Mouse (Mus musculus) urinary bladder, postnatal 4 days (tissue): ENCODE measurements around the gene Syn3.
A peak's percentile ranks its signal among the peaks of the same experiment; 100 is the strongest.
"Not testable (repeated sequence)": the region's sequence is repeated elsewhere in the genome, so short reads cannot be mapped to it uniquely, and the experiment has no call there.

Source experiments
- DNase-seq, 2 experiments: peaks; one replicate each; pipeline ENCODE4 v3.0.0; 2021 to 2022; ENCODE audit warnings: low spot score in 2 of 2

The Syn3 gene

DNA sequence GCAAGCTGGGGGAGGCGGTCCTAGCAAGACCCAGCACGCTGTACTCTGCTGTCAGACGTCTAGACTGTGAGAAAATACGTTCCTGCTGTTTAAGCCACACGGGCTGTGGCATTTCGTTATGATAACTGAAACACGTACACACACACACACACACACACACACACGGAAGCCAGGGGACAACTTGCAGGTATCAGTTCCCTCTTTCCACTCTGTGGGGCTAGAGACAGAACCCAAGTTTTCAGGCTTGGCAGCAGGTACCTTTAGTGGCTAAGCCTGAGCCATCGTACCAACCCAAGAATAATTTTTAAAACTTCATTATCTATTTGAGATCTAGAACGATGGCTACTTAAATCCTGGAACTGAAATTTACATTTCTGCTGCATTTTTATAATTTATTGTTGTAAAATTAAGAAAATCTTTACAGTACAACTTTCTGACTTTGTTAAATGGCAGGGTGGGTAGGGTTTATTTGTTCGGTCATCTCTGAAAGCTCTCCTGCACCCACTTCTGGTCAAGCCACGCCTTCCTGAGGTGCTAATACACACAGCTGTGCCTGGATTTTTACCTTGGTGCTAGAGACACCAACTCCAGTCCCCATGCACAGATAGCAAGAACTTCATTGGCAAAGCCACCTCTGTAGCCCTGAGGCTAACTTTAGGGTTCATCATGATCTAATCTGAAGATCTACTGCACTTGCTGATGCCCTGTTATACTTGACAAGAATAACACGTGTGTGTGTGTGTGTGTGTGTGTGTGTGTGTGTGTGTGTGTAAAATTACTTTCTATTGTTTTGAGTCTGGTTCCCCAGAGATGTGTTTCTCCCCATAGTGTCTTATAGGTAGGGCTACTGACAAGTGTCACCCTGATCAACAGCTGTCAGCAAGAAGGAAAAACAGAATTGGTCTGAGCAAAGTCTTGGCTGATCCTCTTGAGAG is 29.8 kb downstream of the Syn3 start:
- DNase-seq: no peak

DNA sequence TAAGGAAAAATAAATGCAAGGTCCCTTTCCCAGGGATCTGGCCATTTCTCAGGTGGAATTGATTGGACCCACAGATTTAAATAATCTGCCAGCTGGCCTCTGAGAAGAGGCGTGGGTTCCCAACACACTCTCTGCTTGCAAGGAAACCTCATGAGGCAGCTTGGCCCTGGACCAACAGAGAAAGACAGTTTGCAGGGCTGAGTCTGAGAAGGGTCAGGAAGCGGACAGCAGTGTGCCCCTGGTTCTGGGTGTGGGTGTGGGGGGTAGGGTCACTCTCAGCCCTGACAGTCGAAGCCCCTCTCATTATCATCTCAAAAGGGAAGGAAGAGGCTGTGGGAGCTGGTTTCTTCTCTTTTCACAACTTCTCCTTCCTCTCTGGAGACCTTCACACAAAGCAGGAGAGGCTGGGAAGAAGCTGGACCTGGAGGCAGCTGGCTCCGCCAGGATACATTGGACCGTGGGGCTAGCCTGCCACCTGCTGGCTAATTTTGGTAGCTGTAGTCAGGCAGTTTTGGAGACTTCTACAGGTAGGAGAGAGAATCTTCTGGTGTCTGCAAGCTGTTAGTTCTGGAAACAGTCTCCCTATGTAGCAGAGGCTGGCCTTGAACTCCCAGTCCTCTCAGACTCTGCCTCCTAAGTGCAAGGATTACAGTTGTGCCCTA is 35.0 kb downstream of the Syn3 start:
- peak; percentile 69 to 86 for DNase-seq

DNA sequence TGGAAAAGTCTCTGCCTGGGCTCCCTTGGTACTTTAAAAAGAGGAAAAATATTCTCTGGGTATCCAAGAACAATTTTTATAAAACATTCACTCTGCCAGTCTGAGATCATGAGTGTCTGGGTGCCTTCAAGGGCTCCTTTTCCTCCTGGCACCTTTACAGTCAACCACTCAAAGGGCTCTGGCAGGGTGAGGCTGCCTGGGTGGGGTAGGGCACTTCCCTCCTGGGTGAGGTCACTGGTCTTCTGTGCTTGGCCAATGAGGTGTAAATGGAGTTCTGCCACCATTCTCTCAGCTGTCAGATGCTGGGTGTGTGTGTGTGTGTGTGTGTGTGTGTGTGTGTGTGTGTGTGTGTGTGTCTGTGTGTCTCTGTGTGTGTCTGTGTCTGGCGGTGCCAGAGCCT is 39.1 kb downstream of the Syn3 start:
- DNase-seq: no peak

DNA sequence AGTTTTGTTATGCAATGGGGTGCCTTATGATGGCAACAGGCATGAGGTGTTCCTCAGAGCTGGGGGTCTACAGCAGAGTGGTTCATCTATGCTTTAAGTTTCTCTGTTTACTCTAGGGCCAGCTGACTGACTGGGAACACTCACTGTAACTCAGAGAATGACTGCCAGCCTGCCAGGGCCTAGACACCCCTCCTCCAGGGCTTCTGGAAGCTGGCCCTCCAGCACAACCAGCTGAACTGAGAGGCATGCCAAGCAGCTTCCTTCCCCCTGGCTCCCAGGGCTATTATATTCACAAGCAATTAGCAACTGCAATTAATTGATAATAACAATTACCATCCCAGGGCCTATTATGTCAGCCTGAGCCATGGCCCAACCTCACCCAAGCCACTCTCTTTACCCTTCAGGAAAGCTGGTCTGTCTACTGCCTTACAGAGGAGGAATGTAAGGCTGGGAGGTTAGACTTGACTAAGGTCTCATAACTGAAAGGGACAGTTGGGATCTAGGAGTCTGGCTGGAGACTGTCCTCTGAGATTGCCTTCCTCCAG is 41.0 kb downstream of the Syn3 start:
- DNase-seq: no peak

- DNase-seq: no peak
Measured at GRCm38 (mm10) chr10:86457195-86457594, 41.5 kb downstream of the Syn3 start.

DNA sequence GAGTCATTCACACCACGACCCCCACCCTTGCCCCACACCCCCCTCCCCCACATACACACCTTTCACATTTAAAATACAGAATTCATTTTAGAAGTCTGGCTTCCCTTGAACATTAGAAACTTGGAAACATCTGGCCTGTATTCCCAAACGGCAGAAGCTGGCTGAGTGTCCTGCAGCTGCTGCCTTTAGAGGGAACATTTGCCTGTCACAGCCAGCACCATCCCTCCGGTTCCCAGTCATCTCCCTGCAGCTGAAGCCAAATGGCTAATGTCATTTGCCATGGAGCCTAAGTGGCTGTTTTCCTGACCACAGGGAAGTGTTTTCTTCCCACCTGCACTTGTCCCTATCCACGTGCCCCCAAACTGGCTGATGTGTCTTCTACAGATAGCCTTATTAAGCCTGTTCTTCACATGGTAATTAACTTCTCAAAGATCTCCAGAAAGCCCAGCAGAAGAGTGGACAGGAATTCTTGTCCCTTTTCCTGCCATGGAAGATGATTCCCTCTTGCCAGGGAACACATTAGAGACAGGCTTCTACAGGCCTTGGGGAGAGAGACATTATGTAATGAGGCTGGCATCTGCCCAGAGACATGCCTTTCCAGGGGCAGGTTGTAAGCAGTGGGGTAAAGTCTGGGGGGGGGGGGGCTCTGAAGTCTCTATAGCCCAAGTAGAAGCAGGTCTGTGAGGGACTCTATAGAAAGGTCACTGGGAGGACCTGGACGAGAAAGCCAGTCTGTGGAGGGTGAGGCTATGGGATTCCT is 43.2 kb downstream of the Syn3 start:
- DNase-seq: no peak

DNA sequence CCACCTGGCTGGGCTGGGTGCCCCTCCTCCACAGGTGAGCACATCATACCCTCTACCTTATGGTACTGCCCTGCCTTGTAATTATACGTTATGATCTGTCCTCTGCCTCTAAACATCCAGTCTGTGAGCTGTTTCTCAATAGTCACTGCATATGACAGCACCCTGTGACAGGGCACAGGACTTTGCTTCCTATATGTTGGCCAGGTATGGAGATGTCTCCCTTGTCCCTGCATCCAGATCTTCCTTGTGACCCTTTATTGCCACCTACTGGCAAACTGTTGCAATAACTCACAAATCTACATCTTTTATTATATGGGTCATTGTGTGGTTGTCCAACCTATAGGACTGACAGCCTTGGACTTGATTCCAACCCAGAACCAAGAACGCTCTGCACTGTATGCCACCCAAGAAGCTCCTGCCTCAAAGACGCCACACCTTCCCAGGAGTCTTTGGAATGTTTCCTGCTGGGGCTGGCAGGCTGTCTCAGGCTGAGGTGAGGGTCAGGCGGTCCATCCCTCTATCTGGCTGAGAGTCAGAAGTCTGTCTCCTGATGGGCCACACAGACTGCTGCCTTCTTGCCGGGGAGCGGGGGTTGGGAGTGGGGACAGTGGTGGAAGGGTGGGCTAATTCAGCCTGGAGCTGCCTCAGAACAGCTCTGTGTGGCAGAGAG is 46.2 kb downstream of the Syn3 start:
- no peak for DNase-seq

DNA sequence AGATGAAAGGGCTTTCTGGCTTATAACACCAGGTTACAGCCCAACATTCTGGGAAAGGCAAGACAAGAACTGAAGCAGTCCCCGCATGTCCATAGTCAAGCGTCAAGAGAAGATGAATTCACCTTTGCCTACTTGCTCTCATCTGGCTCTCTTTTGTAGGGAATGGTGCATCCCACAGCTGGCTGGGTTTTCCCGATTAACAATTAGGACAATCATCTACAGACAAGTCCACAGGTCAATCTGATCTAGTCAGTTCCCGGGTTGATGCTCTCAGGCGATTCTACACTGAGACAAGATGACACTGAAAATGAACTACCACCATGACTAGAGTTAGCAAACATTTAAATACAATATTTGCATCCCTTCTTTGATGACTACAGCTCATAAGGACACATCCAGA is 47.4 kb downstream of the Syn3 start:
- no peak for DNase-seq

DNA sequence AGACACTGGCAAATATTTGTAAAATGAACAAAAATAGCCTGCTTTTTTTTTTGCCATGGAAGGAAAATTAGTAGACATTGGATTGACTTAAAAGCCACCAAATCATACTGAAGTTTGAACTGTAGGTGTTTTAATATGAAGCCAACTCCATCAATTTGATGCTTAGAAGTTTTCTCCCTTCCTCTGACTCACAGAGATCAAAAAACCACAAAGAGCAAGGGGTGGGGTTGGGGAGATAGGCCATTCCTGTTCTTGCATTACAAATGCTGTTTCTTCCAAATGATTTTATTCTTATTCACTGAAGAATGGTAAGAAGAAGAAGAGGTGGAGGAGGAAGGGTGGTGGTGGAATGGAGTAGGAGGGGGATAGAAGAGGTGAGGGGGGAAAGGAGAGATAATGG is 52.0 kb downstream of the Syn3 start:
- DNase-seq: no peak

DNA sequence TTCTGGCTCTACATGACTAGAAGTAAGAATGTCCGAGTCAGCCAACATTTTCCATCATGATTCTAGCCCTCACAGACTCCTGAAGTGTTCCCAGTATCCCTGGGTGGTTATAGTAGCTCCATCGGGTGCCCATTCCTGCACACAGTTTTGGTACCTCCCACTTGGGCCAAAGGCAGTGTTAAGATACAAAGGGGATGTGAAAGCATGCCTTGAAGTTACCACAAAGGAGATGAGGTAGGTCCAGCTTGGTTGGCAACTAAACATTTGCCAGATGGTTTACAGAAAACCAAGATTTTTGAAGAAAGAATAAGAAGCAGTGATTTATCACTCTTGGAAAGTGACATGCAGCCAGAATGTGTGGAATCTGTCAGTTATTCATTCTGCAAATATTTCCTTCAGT is 53.5 kb downstream of the Syn3 start:
- no peak for DNase-seq

DNA sequence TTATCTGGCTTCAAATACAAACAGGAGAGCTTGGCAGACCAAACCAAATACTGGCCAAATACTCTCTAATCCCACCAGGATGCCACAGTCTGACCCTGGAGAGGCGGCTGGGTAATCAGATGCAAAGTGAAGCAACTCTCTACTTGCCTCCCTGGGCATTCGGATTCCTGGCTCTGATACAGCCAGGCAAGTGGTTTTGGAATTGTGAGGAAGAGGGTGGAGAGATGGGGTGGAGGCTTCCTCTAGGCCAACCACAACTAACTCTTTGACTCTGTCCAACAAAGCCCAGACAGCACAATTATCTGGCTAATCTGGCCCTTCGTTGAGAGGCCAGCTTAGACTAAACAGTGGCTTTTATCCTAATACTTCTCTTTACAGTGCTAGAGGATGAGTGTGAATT is 54.0 kb downstream of the Syn3 start:
- no peak for DNase-seq

GRCm38 (mm10) chr10:86441765-86442164 is 56.9 kb downstream of the Syn3 start:
- DNase-seq: no peak

DNA sequence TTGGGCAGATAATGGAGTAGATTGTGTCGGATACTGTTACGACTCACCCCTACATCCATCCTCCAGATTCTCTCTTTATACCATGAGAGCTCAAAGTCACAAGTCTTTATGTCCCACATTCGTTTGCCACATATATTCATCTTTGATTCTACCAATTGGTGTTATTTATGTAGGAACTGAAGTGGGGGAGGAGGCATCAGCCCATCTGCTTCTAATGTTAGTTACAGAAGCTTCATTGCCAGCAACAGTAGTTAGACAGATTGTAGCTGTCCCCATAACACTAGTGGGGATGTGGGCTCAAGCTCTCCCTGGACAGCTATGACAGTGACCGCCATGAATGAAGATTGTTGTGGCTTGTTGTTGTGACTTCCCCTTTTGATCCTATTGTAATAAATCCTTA is 59.1 kb downstream of the Syn3 start:
- DNase-seq: no peak

DNA sequence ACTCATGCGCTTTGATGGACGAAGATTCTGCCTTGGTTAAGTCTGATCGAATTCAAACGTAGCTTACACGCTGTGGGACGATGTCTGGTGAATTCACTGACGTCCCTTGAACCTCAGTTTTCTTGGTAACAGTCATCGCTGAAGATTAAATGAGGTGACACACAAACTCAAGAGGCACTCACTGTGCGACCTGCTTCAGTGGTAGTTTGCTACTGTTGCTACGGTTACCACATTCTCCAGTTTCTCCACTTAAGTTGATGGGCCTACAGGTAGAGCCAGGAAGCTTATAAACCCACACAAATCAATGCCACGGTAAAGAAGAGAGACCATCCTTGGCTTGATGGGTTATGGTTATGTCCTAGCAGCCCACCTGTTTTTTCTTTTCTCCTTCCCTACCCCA is 61.4 kb downstream of the Syn3 start:
- DNase-seq: no peak

DNA sequence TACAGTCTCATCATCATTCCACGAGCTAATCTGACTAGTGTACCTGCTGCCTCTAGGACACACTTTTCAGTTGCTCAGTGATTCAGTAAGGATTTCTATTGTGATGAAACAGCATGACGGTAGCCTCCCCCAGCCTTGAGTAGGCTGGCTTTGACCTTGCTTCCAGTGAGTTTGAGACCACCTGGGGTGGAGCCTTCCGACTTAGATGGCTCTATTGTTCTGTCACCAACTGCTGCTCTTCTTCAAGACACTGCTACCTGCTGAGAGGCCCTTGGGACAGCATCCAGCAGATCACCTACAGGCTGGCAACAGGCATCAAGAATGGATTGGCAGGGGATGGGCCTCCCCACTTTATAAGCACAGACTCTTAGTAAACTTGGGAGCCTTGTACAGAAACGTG is 63.7 kb downstream of the Syn3 start:
- DNase-seq: not testable (repeated sequence)

GRCm38 (mm10) chr10:86429651-86430050 is 69.0 kb downstream of the Syn3 start:
- DNase-seq: no peak

DNA sequence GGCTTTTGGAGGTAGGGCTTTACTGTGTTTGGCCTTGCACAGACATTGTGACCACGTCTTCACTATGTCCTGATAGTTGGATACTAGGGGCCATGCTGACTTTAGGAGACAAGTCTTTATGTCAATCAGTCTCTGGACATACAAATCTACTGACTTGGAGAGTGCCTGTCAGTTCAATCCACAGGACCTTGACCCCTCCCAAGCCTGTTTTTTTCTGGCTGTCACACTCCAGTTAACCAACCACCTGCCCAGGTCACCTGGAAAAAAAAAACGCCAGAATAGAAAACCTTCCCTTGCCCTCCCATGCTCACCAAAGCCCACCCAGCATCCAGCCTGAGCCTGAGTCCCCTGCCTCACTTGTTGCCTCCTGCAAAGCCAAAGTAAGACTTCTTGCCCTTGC is 70.7 kb downstream of the Syn3 start:
- DNase-seq: no peak

DNA sequence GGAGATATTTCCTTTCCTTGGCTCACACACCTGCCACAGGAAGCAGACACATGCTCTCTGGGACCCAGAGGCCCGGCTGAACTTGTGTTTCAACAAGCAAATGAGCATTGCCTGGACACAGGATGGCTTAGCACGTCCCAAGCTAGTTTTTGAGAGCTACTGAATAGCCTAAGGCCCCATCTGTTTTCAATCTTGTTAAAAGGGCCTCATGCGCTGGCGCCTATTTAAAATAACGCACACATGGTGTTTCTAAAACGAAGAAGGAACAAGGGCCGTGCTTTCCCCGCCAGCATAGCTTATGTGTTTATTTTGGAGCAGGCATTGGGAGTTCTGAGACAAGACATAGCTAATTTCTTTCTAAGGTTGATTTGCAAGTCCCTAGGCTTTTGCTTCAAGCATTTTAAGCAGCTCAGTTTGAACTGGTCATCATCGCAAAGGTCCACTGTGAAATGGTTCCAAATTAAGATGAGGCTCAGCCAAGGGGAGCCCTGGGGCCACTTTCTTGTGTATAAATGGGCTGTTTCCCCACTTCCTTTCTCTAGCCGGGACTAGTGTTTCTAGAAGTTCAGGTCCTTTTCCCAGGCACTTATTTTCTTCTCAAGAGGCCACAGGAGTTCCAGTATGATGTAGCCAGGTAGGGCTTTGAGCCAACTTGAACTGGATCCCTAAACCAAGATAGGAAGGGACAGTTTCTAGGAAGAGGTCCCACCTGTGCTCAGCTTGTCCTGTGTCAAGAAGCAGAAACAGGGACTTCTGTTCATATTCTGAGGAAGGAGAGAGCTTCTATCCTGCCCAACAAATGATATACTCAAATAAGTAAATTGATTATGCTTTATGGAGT is 72.8 kb downstream of the Syn3 start:
- peak in 1 of 2 experiments; percentile 30 for DNase-seq

DNA sequence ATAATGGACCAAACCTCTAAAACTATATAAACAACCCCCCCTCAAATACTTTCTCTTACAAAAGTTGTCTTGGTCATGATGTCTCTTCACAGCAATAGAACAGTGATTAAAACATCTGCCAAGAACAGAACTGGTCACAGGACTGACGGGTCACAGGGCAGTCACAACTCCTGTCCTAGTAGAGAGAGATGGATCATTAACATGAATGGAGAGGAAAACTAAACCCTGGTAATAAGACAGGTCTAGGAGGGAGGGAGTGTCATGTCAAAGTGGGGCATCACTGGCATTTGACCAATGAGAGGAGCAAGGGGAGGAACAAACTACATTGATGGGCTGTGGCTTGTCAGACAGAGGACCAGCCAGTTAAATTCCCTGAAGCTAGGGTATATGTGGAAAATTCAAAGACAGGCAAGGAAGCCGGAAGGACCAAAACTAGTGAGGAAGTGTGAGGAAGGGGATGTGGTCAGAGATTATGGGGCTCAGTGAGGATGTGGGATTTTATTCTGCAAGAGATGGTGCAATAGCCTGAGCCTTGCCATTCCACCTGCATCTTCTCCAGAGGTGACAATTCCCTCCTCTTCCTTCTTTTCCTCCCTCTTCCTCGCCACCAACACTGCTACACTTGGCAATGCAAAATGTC is 76.8 kb downstream of the Syn3 start:
- DNase-seq: no peak

DNA sequence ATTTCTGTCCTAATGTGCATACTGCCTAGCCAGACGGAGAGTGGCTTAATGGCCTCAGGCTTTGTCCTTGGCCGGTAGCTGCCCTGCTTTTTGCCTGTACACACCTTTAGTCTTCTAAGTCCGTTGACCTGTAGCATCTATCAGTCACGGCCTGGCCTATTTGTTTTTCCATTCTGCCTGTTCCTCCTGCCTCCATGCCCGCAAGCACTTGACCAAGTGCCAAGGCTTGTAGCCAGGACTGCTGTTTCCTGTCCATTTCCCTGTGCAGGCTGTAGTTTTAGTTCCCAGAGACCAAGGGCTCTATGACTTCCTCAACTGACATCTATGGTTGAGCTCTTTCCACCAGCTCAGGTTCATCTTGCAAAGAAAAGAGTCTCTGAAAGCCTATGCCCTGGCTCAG is 79.8 kb downstream of the Syn3 start:
- DNase-seq: no peak
